Mouse (Mus musculus): Measurements from ENCODE around the gene Hes7.
A peak's percentile ranks its signal among the peaks of the same experiment; 100 is the strongest.

The Hes7 gene

GRCm38 (mm10) chr11:69120221-69121000 lies at the start of gene Hes7:
Gene Hes7, plus strand, starts transcription at chr11:69120404.
- no peak for DNase-seq (ENCODE audit: low read depth)

- peak; percentile 90 for DNase-seq (ENCODE audit: low read depth)
Measured at GRCm38 (mm10) chr11:69070590-69071222, 49.5 kb upstream of the Hes7 start, which contains the start of gene Tmem107. Gene Tmem107, plus strand, starts transcription at chr11:69070806.

- no peak for DNase-seq (ENCODE audit: low read depth)
Measured at GRCm38 (mm10) chr11:69071262-69071661, 48.9 kb upstream of the Hes7 start.

- no peak for DNase-seq (ENCODE audit: low read depth)
Measured at GRCm38 (mm10) chr11:69072234-69072633, 48.0 kb upstream of the Hes7 start.

GRCm38 (mm10) chr11:69072666-69073064 lies 47.5 kb upstream of the Hes7 start:
- DNase-seq (ENCODE audit: low read depth): no peak

GRCm38 (mm10) chr11:69073065-69073888 lies 46.9 kb upstream of the Hes7 start:
- peak; percentile 96 for DNase-seq (ENCODE audit: low read depth)

- DNase-seq (ENCODE audit: low read depth): no peak
Measured at GRCm38 (mm10) chr11:69073951-69074775, 46.0 kb upstream of the Hes7 start.

GRCm38 (mm10) chr11:69074776-69075069 lies 45.5 kb upstream of the Hes7 start:
- no peak for DNase-seq (ENCODE audit: low read depth)

GRCm38 (mm10) chr11:69075764-69076479 lies 44.3 kb upstream of the Hes7 start:
- no peak for DNase-seq (ENCODE audit: low read depth)

GRCm38 (mm10) chr11:69076572-69076971 lies 43.6 kb upstream of the Hes7 start:
- no peak for DNase-seq (ENCODE audit: low read depth)

- DNase-seq (ENCODE audit: low read depth): no peak
Measured at GRCm38 (mm10) chr11:69077316-69077715, 42.9 kb upstream of the Hes7 start.

- DNase-seq (ENCODE audit: low read depth): no peak
Measured at GRCm38 (mm10) chr11:69078041-69078440, 42.2 kb upstream of the Hes7 start.

- DNase-seq (ENCODE audit: low read depth): no peak
Measured at GRCm38 (mm10) chr11:69078805-69079438, 41.3 kb upstream of the Hes7 start.

- DNase-seq (ENCODE audit: low read depth): no peak
Measured at GRCm38 (mm10) chr11:69080102-69080854, 39.9 kb upstream of the Hes7 start.

- no peak for DNase-seq (ENCODE audit: low read depth)
Measured at GRCm38 (mm10) chr11:69080855-69081222, 39.4 kb upstream of the Hes7 start.

- no peak for DNase-seq (ENCODE audit: low read depth)
Measured at GRCm38 (mm10) chr11:69081613-69082012, 38.6 kb upstream of the Hes7 start.

GRCm38 (mm10) chr11:69085608-69086007 lies 34.6 kb upstream of the Hes7 start:
- DNase-seq (ENCODE audit: low read depth): no peak

GRCm38 (mm10) chr11:69086390-69086789 lies 33.8 kb upstream of the Hes7 start:
- DNase-seq (ENCODE audit: low read depth): no peak

- DNase-seq (ENCODE audit: low read depth): no peak
Measured at GRCm38 (mm10) chr11:69087082-69087481, 33.1 kb upstream of the Hes7 start.

- DNase-seq (ENCODE audit: low read depth): no peak
Measured at GRCm38 (mm10) chr11:69087597-69087996, 32.6 kb upstream of the Hes7 start.
